Mouse (Mus musculus) heart, adult 2 months (tissue): ENCODE measurements around the gene Pnpo. TPM values are rescaled to one million over a fixed set of nuclear protein-coding genes. Genes with fewer than 3 reads are reported as not detected.

Experiments used
- DNase-seq, 2 experiments: peaks; one replicate each; pipeline ENCODE4 v3.0.0; 2021
- H3K27ac ChIP-seq: fragments of 200-600 bp; 2 replicates; pipeline ENCODE4 v1.8.1; 2022
- H3K27me3 ChIP-seq: fragments of 200-500 bp; 2 replicates; pipeline ENCODE4 v1.6.1; 2012; ENCODE audit warnings: mild to moderate bottlenecking, low read length, inconsistent platforms, mixed read lengths; ENCODE audit not compliant: control insufficient read depth, insufficient read depth
- H3K36me3 ChIP-seq: fragments of 200-500 bp; 2 replicates; pipeline ENCODE4 v1.6.1; 2012; ENCODE audit warnings: low read length, inconsistent platforms; ENCODE audit not compliant: control insufficient read depth, insufficient read depth
- H3K4me1 ChIP-seq: fragments of 200-500 bp; 2 replicates; pipeline ENCODE4 v1.6.1; 2011; ENCODE audit warnings: low read length; ENCODE audit not compliant: control insufficient read depth, insufficient read depth
- H3K4me3 ChIP-seq: fragments of 200-600 bp; 2 replicates; pipeline ENCODE4 v1.8.1; 2022
- H3K79me2 ChIP-seq: fragments of 200-500 bp; replicated peaks from 2 replicates; pipeline ENCODE4 v1.6.1; 2012; ENCODE audit warnings: mild to moderate bottlenecking, inconsistent platforms, low read length, moderate library complexity, mixed read lengths; ENCODE audit not compliant: control insufficient read depth, insufficient read depth
- H3K9ac ChIP-seq: fragments of 200-500 bp; 2 replicates; pipeline ENCODE4 v1.6.1; 2012; ENCODE audit warnings: low read depth, mild to moderate bottlenecking, control low read depth, inconsistent platforms, low read length, mixed read lengths
- CTCF ChIP-seq: fragments of 200-600 bp; IDR thresholded peaks from 2 replicates; pipeline ENCODE4 v1.8.1; 2022; ENCODE audit warnings: antibody characterized with exemption, mild to moderate bottlenecking, moderate library complexity
- EP300 ChIP-seq: fragments of 200-500 bp; IDR thresholded peaks from 2 replicates; pipeline ENCODE4 v1.6.1; 2011; ENCODE audit warnings: low read depth, low read length, control low read depth; ENCODE audit not compliant: insufficient read depth
- POLR2A ChIP-seq: fragments of 200-500 bp; IDR thresholded peaks from 2 replicates; pipeline ENCODE4 v1.6.1; 2011; ENCODE audit warnings: mild to moderate bottlenecking, low read depth, low read length, control low read depth; ENCODE audit not compliant: insufficient read depth
- WGBS: fragments of 180-500 bp; shearing (Covaris S2); methylation state at CpG from one replicate; pipeline ENCODE4 v1.1.7; 2018; 5-methylcytosine and 5-hydroxymethylcytosine counted together
- intact Hi-C: fragments of 180-260 bp; cut with DNase I; formaldehyde crosslinking; loops from one replicate; pipeline ENCODE4 v1.15.1; 2025
- polyA plus RNA-seq: library from polyadenylated mRNA; depleted of rRNA; stranded (reverse); fragments of >200 nt; gene quantifications from 2 replicates; pipeline ENCODE4 v1.2.3, GENCODE M21; 2012; rRNA removed
- total RNA-seq, 2 experiments: library from RNA; stranded (reverse); gene quantifications; 2 replicates each; pipeline ENCODE4 v1.2.3; 2021

Gene Pnpo
- total and polyA plus RNA-seq, 3 experiments = 12.9 to 22.0 (median 13.0) TPM

DNA sequence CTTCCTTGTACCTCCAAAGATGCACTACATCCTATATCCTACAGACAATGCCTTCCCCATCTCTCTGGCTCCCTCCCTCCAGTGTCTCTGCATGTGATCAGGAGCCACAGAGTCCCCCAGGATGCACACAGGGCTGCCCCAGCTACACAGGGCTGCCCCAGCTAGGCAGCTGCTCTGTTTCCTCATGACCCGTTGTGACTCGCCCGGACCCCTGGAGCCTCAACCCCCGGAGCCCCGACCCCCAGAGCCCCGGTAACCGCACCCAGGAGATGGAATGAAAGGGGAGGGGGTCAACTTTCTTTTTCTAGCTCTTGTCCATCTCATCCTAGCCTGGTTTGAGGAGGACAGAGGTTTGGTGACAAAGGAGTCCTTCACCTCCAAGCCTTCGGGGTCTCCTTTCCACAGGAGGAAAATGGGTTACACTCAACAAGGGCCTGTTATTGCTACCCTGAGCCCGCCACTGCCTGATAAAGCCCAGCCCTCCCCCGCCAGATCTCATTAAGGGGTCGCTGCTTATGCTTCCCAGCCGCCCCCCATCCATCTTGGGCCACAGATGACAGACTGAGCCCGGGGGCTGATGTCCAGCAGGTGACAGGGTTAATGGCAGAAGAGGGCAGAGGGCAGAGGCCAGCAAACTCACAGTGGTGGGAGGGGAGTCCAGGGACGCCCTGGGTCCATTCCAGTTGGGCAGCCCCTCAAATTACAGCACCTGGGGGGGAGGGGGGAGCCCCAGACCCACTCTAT lies 51.8 kb downstream of the Pnpo start:
- no peaks in the 10 kb centered on the region for H3K79me2 ChIP-seq
- H3K36me3 ChIP-seq = no peaks in the 10 kb centered on the region
- no peak overlapping the region for H3K9ac ChIP-seq
- H3K4me3 ChIP-seq = no peak overlapping the region
- peak overlapping the region; percentile 26 for H3K27ac ChIP-seq
- H3K4me1 ChIP-seq = peaks cover 5% of the 10 kb centered on the region
- no peaks in the 10 kb centered on the region for H3K27me3 ChIP-seq
- intact Hi-C loops = no loop called here
- 72% methylated on average over 14 of the region's 14 CpGs for WGBS
- DNase-seq = no peak
- TF ChIP-seq CTCF (no peak), POLR2A (no peak), EP300 (no peak)

Other genes starting within 250 kb of the Pnpo start
- 10 to 100 TPM; 11.6 to 12.5 TPM for gene Snx11, start 166.4 kb downstream of the Pnpo start, total RNA-seq
- 11.1 and 16.2 TPM in 2 replicates for gene Snx11, start 166.4 kb downstream of the Pnpo start, polyA plus RNA-seq
- 10 to 100 TPM; 34.8 to 36.9 TPM for gene Cbx1, start 154.9 kb downstream of the Pnpo start, total RNA-seq
- gene Cbx1, start 154.9 kb downstream of the Pnpo start, polyA plus RNA-seq = 8.4 and 11.1 TPM in 2 replicates
- 100 to 1,000 TPM; 395 to 436 TPM for gene Nfe2l1, start 114.0 kb downstream of the Pnpo start, total RNA-seq
- gene Nfe2l1, start 114.0 kb downstream of the Pnpo start, polyA plus RNA-seq = 397 and 529 TPM in 2 replicates
- 10 to 100 TPM; 35.0 to 36.9 TPM for gene Copz2, start 94.1 kb downstream of the Pnpo start, total RNA-seq
- gene Copz2, start 94.1 kb downstream of the Pnpo start, polyA plus RNA-seq = 55.0 and 76.6 TPM in 2 replicates
- 10 to 100 TPM; 17.4 to 25.2 TPM for gene Cdk5rap3, start 27.5 kb downstream of the Pnpo start, total RNA-seq
- gene Cdk5rap3, start 27.5 kb downstream of the Pnpo start, polyA plus RNA-seq = 13.8 and 17.5 TPM in 2 replicates
- gene Prr15l, start 15.9 kb downstream of the Pnpo start, total RNA-seq = 1 to 10 TPM in 1 of 2 experiments, under 1 TPM in 1; 0.93 to 2.1 TPM
- 0.70 and 2.5 TPM in 2 replicates for gene Prr15l, start 15.9 kb downstream of the Pnpo start, polyA plus RNA-seq
- 10 to 100 TPM; 10.4 to 12.4 TPM for gene Sp2, start 39.0 kb upstream of the Pnpo start, total RNA-seq
- gene Sp2, start 39.0 kb upstream of the Pnpo start, polyA plus RNA-seq = 10.3 and 12.3 TPM in 2 replicates
- gene Sp6, start 69.4 kb upstream of the Pnpo start, total RNA-seq = under 1 TPM; 0.11 to 0.21 TPM
- 0.21 and 0.23 TPM in 2 replicates for gene Sp6, start 69.4 kb upstream of the Pnpo start, polyA plus RNA-seq
- 10 to 100 TPM; 12.6 TPM for gene Scrn2, start 86.0 kb upstream of the Pnpo start, total RNA-seq
- gene Scrn2, start 86.0 kb upstream of the Pnpo start, polyA plus RNA-seq = 13.0 and 16.3 TPM in 2 replicates
- under 1 TPM in 1 of 2 experiments, not detected in 1; 0.18 TPM for gene Lrrc46, start 97.4 kb upstream of the Pnpo start, total RNA-seq
- 0.50 and 1.0 TPM in 2 replicates for gene Lrrc46, start 97.4 kb upstream of the Pnpo start, polyA plus RNA-seq
- 10 to 100 TPM; 76.4 to 87.2 TPM for gene Mrpl10, start 97.6 kb upstream of the Pnpo start, total RNA-seq
- gene Mrpl10, start 97.6 kb upstream of the Pnpo start, polyA plus RNA-seq = 91.4 and 98.6 TPM in 2 replicates
- gene Osbpl7, start 106.6 kb upstream of the Pnpo start, total RNA-seq = 1 to 10 TPM; 4.1 to 4.4 TPM
- 5.0 and 7.0 TPM in 2 replicates for gene Osbpl7, start 106.6 kb upstream of the Pnpo start, polyA plus RNA-seq
- not detected for gene Tbx21, start 171.3 kb upstream of the Pnpo start, total RNA-seq
- 0.15 and 0.45 TPM in 2 replicates for gene Tbx21, start 171.3 kb upstream of the Pnpo start, polyA plus RNA-seq
- gene Tbkbp1, start 207.5 kb upstream of the Pnpo start, total RNA-seq = 10 to 100 TPM; 12.1 to 12.2 TPM
- 13.5 and 14.1 TPM in 2 replicates for gene Tbkbp1, start 207.5 kb upstream of the Pnpo start, polyA plus RNA-seq
- gene Kpnb1, start 243.9 kb upstream of the Pnpo start, total RNA-seq = 10 to 100 TPM; 71.7 to 80.8 TPM
- gene Kpnb1, start 243.9 kb upstream of the Pnpo start, polyA plus RNA-seq = 22.1 and 43.5 TPM in 2 replicates